Mouse (Mus musculus) ES-Bruce4 (cell line): ENCODE measurements at regions not wholly inside any gene's neighbourhood (a gene's known extent, or its start where the extent isn't known, plus 50 kb on each side); places are given as distances from the start of the nearest gene placed in this dataset.

Experiments used
- H3K27ac ChIP-seq: 2 replicates; pipeline ENCODE4 v1.5.1; 2012; ENCODE audit warnings: low read length, inconsistent platforms; ENCODE audit not compliant: insufficient read depth
- H3K27me3 ChIP-seq: 2 replicates; pipeline ENCODE4 v1.6.1; 2012; ENCODE audit warnings: mild to moderate bottlenecking, low read length, inconsistent platforms; ENCODE audit not compliant: control insufficient read depth, poor library complexity, insufficient read depth, severe bottlenecking
- H3K36me3 ChIP-seq: 2 replicates; pipeline ENCODE4 v1.6.1; 2012; ENCODE audit warnings: inconsistent platforms, mild to moderate bottlenecking, low read length, moderate library complexity; ENCODE audit not compliant: control insufficient read depth, poor library complexity, insufficient read depth, severe bottlenecking
- H3K4me1 ChIP-seq: one replicate; pipeline ENCODE4 v1.8.1; 2011; ENCODE audit warnings: low read length; ENCODE audit not compliant: control insufficient read depth, insufficient read depth
- H3K4me3 ChIP-seq: 2 replicates; pipeline ENCODE4 v1.5.1; 2011; ENCODE audit warnings: low read depth, mild to moderate bottlenecking, low read length
- H3K9ac ChIP-seq: 2 replicates; pipeline ENCODE4 v1.6.1; 2012; ENCODE audit warnings: low read depth, mild to moderate bottlenecking, inconsistent platforms; ENCODE audit not compliant: poor library complexity, severe bottlenecking
- H3K9me3 ChIP-seq: replicated peaks from 2 replicates; pipeline ENCODE4 v1.6.1; 2012; ENCODE audit warnings: mild to moderate bottlenecking, low read length, inconsistent platforms; ENCODE audit not compliant: control insufficient read depth, poor library complexity, insufficient read depth, severe bottlenecking
- CTCF ChIP-seq: IDR thresholded peaks from one replicate; pipeline ENCODE4 v1.8.1; 2011; ENCODE audit warnings: low read depth, low read length
- EP300 ChIP-seq: IDR thresholded peaks from 2 replicates; pipeline ENCODE4 v1.6.1; 2011; ENCODE audit warnings: low read depth, low read length; ENCODE audit not compliant: insufficient read depth
- POLR2A ChIP-seq: IDR thresholded peaks from one replicate; pipeline ENCODE4 v1.8.1; 2011; ENCODE audit warnings: low read length; ENCODE audit not compliant: insufficient read depth

GRCm38 (mm10) chr5:18916688-18917285, 310.0 kb upstream of the Magi2 start:
- Histone ChIP-seq H3K27ac (no peak overlapping the region), H3K9me3 (no peaks in the 10 kb centered on the region), H3K36me3 (no peaks in the 10 kb centered on the region), H3K4me1 (no peaks in the 10 kb centered on the region), H3K4me3 (no peak overlapping the region), H3K9ac (no peak overlapping the region), H3K27me3 (no peaks in the 10 kb centered on the region)
- TF ChIP-seq POLR2A (no peak), CTCF (peak; percentile 10), EP300 (no peak)

GRCm38 (mm10) chr5:18953875-18954474, 272.9 kb upstream of the Magi2 start:
- TF ChIP-seq CTCF (no peak), POLR2A (no peak)
- Histone ChIP-seq H3K4me3 (no peak overlapping the region), H3K9me3 (no peaks in the 10 kb centered on the region), H3K36me3 (no peaks in the 10 kb centered on the region), H3K9ac (no peak overlapping the region), H3K27ac (no peak overlapping the region), H3K4me1 (no peaks in the 10 kb centered on the region), H3K27me3 (no peaks in the 10 kb centered on the region)
